Mouse (Mus musculus) c-Kit-positive CD71-positive TER-119-positive erythroid progenitor cells, embryonic 14.5 days (primary cell): ENCODE results near the gene Frmd3.
"Not testable (repeated sequence)": the region's sequence is repeated elsewhere in the genome, so short reads cannot be mapped to it uniquely, and the experiment has no call there.

Experiments
- DNase-seq: peaks from one replicate; pipeline ENCODE4 v3.0.0-alpha.2; 2013; ENCODE audit warnings: low spot score

Gene Frmd3

DNA sequence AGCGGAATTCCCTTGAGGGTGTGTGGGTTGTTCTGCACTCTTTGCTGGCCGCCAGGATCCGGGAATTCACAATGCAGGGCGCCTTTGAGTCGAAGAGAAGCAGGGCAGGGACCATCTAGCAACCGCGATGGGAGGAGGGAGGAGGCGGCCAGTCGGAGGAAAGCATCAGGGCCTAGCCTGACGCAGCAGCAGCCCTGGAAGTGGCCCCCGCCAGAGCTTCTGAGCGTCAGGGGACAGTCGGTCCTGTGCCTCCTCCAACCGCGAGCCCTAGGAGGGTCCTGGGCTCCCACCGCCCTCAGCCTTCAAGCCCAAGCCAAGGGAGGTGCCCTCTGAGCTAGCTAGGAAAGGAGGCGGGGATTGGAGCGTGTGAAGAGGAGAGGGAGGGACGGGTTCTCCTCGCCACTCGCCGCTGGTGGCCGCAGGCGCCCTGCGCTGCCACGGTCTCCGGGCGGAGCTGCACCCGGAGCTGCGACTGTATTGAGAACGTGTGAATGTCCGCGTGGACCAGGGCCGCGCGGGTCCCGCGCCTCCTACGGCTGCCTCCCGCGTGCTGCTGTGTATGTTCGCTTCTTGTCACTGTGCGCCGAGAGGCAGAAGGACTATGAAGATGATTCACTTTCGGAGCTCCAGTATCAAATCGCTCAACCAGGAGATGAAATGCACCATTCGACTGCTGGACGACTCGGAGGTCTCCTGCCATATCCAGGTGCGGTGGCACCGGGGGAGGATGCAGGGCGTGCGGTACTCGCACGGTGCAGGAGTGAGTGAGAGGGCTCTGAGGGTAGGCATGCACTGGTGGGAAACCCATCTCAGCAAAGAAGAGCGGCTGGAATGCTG is at the start of gene Frmd3:
Frmd3 (plus strand) TSS at position 232 of the 837 bp plus-strand sequence.
- DNase-seq, result no peak

DNA sequence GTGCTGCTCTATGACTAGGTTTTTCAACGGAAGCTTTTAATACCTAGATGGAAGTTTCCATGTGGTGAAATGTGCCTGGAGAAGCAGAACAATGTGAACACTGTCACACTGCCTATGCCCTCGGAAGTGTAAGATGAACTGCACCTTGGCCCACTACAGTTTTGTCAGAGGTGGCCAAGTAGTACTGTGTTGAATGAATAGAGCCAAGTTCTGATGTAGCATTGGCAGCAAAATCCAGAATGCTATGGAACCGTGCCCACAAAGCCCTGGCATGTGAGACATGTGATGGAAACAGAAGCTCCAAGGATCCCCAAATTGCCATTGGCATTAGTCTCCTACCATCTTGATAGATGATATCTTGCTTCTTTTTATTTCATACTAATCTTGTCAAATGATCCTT is 32.8 kb upstream of the Frmd3 start:
- DNase-seq, result no peak

DNA sequence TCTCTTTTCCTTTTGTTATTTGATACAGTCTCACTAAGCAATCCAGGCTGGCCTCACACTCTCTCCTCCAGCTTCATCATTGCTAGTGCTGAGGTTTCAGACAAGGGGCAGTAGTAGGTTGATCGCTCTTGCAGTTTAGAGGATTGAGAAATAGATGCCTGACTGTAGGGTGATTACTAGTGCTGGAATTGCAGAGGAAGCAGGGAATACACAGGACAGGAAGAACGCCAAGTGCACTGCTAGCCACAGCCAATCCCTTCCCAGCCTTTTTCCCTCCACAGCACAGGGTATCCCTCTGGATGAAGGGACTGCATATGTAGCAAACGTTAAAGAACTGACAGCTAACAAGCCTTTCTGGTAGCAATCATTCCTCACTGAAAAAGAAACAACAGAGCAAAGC is 965 bp upstream of the Frmd3 start:
- DNase-seq, result no peak

DNA sequence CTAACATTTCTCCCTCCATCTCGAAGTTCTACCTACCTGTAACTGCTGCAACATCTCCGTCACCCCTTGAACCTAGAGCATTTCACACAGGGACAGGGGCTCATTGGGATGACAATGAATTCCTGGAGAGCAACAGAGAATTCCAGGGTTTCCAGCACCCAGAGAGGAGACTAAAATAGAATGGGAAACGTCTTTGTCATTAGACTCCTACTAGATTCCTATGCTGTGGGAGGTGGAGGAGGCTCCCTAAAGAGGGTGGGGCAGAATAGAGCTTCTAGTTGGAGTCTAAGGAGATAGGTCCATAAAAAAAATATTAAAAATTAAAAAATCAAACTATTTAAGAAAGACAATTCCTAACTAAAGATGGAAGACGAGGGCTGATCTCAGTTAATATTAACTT is 542 bp upstream of the Frmd3 start:
- no peak for DNase-seq

DNA sequence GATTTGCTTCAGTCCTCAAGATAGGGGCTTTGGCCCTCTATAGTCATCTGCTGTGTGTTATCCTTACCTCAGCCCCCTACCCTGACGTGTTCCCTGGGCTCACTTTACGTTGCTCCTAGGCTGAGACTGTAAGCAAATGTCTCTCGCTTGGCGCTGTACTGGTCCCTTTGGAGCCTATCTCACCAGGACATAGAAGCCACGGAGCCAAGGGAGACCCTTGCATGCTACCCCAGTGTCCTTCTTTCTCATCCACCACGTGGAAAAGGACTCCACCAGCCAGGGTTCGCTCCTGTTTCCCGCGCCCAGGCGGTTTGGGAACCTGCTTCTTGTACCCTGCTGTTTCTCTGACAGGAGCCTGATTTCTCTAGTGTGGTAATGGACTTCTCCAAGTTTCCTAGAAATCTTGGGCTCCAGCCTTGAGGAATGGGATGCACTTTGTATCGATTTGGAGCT is 832 bp downstream of the Frmd3 start:
- no peak for DNase-seq

DNA sequence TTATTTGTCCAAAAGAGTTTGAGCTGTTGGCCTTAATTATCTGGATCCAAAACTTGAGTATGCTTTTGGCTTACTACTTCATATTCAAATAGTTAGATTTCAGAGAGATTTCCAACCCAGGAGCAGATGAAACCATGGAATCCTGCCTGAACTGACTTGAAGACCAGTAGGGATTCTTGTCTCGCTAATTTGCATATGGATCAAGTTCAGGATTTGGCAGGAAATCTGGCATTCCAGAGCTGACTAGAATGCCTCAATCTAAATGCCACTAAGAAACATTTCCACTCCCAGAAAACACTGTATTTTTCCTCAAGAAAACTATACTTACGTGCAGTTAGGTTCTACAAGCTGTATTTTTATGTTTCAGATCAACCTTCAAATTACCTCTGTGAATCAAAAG is 6.8 kb downstream of the Frmd3 start:
- no peak for DNase-seq

DNA sequence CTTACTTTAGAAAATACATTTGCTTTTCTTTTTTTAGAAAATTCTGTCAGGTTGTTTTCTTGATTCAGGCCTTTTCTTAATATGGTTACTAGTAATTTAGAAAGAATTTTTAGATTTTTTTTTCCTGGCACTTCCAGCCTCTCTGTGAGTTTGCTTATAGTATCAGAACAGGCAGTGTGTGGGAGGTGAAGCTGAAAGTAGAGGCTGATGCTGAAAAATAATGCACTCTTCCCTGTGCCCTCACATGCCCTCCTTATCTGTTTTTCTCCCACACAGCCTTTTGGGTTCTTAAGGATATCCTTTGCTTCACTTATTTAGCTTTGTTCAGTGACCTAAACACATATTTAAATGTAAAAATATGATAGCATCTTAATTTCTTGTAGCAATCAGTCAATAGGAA is 30.0 kb downstream of the Frmd3 start:
- DNase-seq, result no peak

DNA sequence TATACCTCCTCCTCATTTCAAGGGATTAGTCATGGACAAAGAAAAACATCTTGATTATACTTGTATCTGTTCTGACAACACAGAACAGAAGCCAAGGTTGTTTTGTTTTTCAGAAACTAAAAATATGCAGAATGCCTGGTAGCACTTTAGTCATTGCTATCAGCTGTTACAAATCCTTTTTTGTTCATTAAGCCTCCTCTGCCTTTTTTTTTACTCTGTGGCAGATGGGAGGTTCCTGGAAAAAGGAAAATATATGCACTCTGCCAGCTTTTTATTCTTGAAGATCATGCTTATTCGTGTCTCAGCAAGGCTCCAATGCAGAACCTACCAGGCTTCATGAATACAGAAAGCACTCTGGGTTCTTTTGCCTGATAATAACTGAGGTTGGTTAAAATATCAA is 38.5 kb downstream of the Frmd3 start:
- DNase-seq, result no peak

DNA sequence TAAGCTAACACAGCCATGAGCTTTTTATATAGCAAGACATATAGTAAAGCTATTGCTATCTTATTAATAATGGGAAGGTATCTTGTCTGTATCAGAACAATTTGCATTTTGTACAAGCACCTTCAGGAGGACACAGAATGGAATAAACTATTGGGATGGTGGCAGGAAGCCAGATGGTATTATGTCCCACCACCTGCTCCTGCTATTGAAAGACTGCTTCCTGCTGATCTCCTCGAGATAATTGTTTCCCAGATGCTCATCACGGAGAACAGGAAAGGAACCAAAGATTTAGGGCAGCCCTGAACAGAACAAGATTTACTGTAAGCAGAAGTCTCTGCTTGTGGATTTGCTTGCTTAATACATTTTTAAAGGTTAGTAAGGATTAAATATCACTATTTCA is 63.5 kb downstream of the Frmd3 start:
- DNase-seq, result no peak

DNA sequence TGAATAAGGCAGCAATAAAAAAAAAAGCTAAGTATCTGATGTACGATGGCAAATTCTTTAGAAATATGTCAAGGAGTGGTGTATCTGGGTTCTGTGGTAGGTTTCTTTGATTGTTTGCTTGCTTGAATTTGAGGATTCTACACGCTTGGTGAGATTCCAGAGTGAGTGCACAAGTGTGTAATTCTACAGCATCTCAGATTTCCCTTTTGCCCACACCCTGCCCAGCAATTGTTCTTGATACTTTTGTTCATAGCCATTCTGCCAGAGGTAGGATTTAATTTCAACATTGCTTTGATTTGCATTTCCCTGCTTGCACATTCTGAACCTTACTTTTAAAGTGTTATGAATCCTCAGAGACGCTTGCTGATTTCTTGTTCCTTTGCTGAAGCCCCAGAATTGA is 97.6 kb downstream of the Frmd3 start:
- no peak for DNase-seq

DNA sequence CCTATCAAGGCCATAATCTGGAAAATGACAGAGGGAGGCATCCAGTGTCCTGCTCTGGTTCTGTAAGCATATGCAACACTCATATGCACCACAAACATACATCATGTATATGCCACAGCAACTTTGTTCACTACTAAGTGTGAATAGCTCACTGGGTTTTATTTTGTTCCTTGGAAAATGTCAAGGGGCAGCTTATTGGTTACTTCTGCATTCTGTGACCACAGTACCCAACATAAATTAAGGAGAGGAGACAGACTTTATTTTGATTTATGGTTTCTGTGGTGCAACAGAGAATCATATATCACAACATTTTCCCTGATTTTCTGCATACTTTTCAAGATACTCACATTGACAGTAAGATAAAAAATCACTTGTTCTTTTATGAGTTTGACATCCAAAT is 178.3 kb downstream of the Frmd3 start:
- no peak for DNase-seq

DNA sequence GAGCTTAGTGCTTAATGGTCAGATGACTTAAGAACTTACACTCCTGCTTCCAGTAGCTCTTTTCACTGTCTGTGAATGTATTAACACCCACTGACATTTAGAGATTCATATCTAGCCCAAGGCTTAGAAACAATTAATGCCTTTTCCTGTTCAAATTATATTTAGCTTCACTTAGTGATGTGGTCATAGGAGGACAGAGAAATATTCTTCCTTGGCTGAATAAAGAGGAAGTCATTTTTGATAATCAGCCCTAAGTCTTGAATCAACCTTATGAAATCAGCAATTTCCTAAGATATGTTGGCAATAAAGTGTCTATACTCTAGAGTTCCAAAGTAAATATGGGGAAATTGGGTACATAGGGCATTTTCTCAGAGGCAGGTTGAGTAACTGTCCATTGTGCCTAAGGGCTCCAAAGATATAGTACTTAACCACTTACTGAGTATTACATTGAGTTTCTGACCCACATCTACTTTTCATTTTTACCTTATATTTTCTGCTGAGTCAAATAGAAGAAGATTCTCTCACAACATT is 188.1 kb downstream of the Frmd3 start:
- DNase-seq, result no peak

DNA sequence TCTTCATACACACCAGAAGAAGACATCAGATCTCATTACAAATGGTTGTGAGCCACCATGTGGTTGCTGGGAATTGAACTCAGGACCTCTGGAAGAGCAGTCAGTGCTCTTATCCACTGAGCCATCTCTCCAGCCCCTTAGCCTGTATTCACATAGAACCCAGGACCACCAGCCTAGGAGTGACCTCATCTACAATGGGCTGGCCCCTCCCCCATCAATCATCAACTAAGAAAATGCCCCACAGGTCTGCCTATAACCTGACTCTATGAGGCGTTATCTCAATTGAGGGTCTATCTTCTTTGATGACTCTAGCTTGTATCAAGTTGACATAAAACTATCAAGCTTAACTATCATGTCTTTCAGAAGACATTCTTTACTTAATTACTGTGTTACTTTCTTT is 208.5 kb downstream of the Frmd3 start:
- DNase-seq, result not testable (repeated sequence)

DNA sequence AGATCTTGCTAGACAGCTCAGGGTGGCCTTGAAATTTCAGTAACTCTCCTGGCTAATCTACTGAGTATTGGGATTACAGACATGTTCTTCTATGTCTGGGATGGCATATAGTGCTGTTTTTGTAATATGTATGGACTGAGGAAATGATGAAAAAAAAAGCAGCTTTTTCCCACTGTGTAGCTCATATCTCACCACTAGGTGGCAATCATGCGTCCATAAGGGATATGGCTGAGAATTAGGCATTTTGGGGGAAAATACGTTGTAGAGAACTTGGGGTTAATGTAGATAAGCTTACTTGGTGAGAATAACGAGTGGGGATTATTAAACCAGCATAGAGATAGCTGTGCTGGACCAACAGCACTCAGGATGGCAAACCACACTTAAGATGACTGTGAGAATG is 209.1 kb downstream of the Frmd3 start:
- peak; percentile 11 for DNase-seq

DNA sequence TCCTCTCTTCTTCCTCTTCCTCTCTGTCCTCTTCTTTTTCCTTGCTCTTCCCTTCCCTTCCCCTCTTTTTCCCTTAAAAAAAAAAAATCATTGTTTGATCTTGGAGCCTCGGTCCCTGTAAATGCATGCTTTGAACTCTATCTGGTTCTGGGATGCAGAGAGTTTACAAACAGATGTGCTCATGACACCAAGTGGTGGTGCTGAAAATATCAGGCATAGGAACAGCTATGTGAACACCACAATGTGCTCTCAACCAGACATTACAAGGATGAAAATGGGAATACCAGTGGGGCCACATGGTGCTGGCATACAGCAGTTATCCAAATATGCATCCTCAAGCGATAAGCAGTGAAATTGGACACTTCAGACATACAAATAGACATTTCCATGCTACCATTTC is 211.0 kb downstream of the Frmd3 start:
- DNase-seq, result no peak

DNA sequence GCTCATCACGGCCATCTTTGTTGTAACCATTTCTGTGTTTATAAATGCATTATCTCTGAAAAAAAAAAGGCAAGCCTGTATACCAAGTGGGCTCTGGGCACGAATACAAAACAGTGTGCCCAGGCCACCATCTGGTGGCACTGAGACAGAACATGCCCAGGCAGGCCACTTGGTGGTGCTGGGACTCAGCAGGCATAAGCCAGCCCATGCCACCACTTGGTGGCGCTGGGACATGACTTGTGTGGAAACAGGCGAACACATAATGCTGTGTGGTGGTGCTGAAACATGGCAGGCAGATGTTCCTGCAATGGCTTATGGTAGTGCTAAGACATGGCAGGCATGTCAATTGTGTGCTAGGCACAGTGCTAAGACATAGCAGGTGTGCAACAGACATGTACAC is 217.8 kb downstream of the Frmd3 start:
- no peak for DNase-seq

DNA sequence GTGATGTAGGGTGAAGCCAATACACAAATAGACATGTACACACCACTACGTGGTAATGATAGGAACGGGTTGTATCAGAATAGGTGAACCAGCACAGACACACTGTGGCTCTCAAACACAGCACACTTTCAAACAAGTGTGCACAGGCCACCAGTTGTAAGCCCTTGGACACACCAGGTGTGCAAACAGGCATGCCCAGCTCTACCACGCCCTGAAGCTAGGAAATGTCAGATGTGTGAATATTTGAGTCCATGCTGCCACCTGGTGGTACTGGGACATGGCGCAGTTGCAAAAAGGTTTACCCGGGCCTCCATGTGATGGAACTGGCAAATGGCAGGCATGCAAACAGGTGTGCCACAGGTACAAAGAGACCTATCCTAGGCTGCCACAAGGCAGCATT is 218.2 kb downstream of the Frmd3 start:
- peak; percentile 16 for DNase-seq

DNA sequence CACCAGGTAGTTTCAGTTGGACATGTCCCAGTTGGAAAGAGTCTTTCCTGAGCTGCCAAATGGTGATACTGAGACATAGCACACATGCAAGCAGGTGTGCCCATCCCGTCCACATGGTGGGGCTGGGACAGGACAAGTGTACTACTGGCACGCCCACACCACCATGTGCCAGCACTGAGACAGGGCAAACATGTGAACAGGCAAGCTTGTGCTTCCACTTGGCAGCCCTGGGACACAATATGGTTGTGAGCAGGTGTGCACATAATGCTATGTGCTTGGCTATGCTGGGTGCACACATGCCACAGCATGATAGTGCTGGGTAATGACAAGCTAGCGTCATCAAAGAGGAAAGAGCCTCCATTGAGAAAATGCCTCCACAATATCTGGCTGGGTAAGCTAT is 220.3 kb downstream of the Frmd3 start:
- no peak for DNase-seq

DNA sequence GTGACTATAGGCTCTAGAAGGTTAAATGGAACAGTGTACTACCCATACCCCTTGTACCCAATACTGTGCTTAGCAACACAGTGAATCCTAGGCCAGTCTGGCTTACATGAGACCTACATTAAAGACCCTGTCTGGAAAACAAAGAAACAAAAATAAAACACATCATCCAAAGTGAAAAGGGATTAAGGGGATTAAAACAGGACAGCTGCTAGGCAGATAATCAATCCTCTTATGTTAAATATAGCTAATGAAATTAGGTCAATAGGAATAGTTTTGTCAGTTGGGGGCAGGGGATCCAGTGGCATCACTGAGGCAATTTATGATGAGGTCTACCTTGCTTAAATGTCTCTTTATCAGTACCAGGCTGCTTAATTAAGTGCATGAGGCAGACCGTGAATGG is 228.9 kb downstream of the Frmd3 start, which contains the start of gene Kdm4c:
Kdm4c (plus strand) TSS at position 322 of the 400 bp plus-strand sequence.
- DNase-seq, result no peak
